Mouse (Mus musculus) hindbrain, postnatal 0 days (tissue): ENCODE data around the gene Xab2. TPM values are rescaled to one million over a fixed set of nuclear protein-coding genes. Genes with fewer than 3 reads are reported as not detected.
A peak's percentile ranks its signal among the peaks of the same experiment; 100 is the strongest.

ENCODE experiments used
- ATAC-seq: fragments of 200-750 bp; cut with Nextera tagmentation; 2 replicates; pipeline ENCODE4 v1.8.0; 2017; ENCODE audit warnings: mild to moderate bottlenecking, moderate TSS enrichment, moderate library complexity
- DNase-seq: peaks from one replicate; pipeline ENCODE4 v3.0.0-alpha.2; 2015; ENCODE audit warnings: low spot score
- H3K27ac ChIP-seq: fragments of 300-500 bp; sonication (generic); 2 replicates; pipeline ENCODE4 v1.5.1; 2014; ENCODE audit warnings: mild to moderate bottlenecking
- H3K27me3 ChIP-seq: fragments of 300-500 bp; sonication (generic); 2 replicates; pipeline ENCODE4 v1.6.1; 2014; ENCODE audit warnings: low read length, mixed read lengths; ENCODE audit not compliant: insufficient read depth
- H3K36me3 ChIP-seq: fragments of 300-500 bp; sonication (generic); 2 replicates; pipeline ENCODE4 v1.6.1; 2014; ENCODE audit warnings: low read length, mixed read lengths; ENCODE audit not compliant: insufficient read depth
- H3K4me1 ChIP-seq: fragments of 300-500 bp; sonication (generic); 2 replicates; pipeline ENCODE4 v1.6.1; 2014; ENCODE audit warnings: antibody characterized with exemption, low read length, mixed read lengths; ENCODE audit not compliant: insufficient read depth
- H3K4me2 ChIP-seq: fragments of 300-500 bp; sonication (generic); 2 replicates; pipeline ENCODE4 v1.6.1; 2014; ENCODE audit warnings: low read depth, mild to moderate bottlenecking, low read length, moderate library complexity, mixed read lengths
- H3K4me3 ChIP-seq: fragments of 300-500 bp; sonication (generic); 2 replicates; pipeline ENCODE4 v1.5.1; 2014; ENCODE audit warnings: low read length
- H3K9ac ChIP-seq: fragments of 300-500 bp; sonication (generic); replicated peaks from 2 replicates; pipeline ENCODE4 v1.6.1; 2014; ENCODE audit warnings: mild to moderate bottlenecking, low read length, moderate library complexity, mixed read lengths
- H3K9me3 ChIP-seq: fragments of 300-500 bp; sonication (generic); 2 replicates; pipeline ENCODE4 v1.6.1; 2016; ENCODE audit warnings: low read length, mixed read lengths
- CTCF ChIP-seq: IDR thresholded peaks from 2 replicates; pipeline ENCODE4 v1.5.1; 2016; ENCODE audit warnings: antibody characterized with exemption, control low read depth, low read depth
- WGBS: fragments of 180-500 bp; shearing (Covaris S2); extraction: QIAGEN DNeasy Blood & Tissue Kit; methylation state at CpG from one replicate; pipeline ENCODE4 v1.1.7; 2014; 5-methylcytosine and 5-hydroxymethylcytosine counted together
- polyA plus RNA-seq: library from polyadenylated mRNA; unstranded; fragments of >200 nt; fragmentation: Nextera tagmentation; extraction: Ambion mirVana; gene quantifications from 2 replicates; pipeline ENCODE4 v1.2.1, GENCODE M21; 2015
- total RNA-seq: library from RNA; depleted of rRNA; stranded (reverse); fragments of >200 nt; gene quantifications from 2 replicates; pipeline ENCODE4 v1.2.3, GENCODE M21; 2014; rRNA removed

Xab2 gene
- total and polyA plus RNA-seq, 2 experiments from 2014 or later = 32.6 to 47.8 TPM

- ATAC-seq = no peak
- TF ChIP-seq CTCF = no peak
- Histone ChIP-seq H3K36me3 (no peaks in the 10 kb centered on the region), H3K4me3 (no peak overlapping the region), H3K27me3 (no peaks in the 10 kb centered on the region), H3K9ac (no peak overlapping the region), H3K4me2 (no peak overlapping the region), H3K4me1 (no peaks in the 10 kb centered on the region), H3K27ac (no peak overlapping the region), H3K9me3 (no peaks in the 10 kb centered on the region)
- DNase-seq = no peak
- WGBS = 87% methylated on average over 9 of the region's 9 CpGs
Observed at GRCm38 (mm10) chr8:3579390-3580364, 41.4 kb downstream of the Xab2 start.

- Histone ChIP-seq H3K36me3 (no peaks in the 10 kb centered on the region), H3K4me3 (no peak overlapping the region), H3K27ac (no peak overlapping the region), H3K9ac (no peak overlapping the region), H3K27me3 (no peaks in the 10 kb centered on the region), H3K4me2 (no peak overlapping the region), H3K4me1 (no peaks in the 10 kb centered on the region), H3K9me3 (no peaks in the 10 kb centered on the region)
- WGBS = 78% methylated on average over 15 of the region's 15 CpGs
- no peak for TF ChIP-seq CTCF
- DNase-seq (no peak), ATAC-seq (no peak)
Observed at GRCm38 (mm10) chr8:3576211-3576960, 44.7 kb downstream of the Xab2 start.

GRCm38 (mm10) chr8:3574546-3574945 lies 46.6 kb downstream of the Xab2 start:
- H3K4me1 ChIP-seq = no peaks in the 10 kb centered on the region
- 89% methylated on average over 3 of the region's 3 CpGs for WGBS
- no peak overlapping the region for H3K9ac ChIP-seq
- no peak overlapping the region for H3K4me2 ChIP-seq
- no peaks in the 10 kb centered on the region for H3K27me3 ChIP-seq
- DNase-seq (no peak), ATAC-seq (no peak)
- H3K4me3 ChIP-seq = no peak overlapping the region
- TF ChIP-seq CTCF = no peak
- H3K27ac ChIP-seq = no peak overlapping the region
- no peaks in the 10 kb centered on the region for H3K36me3 ChIP-seq
- H3K9me3 ChIP-seq = no peaks in the 10 kb centered on the region

- Histone ChIP-seq H3K4me2 (no peak overlapping the region), H3K27me3 (no peaks in the 10 kb centered on the region), H3K36me3 (no peaks in the 10 kb centered on the region), H3K9ac (no peak overlapping the region), H3K9me3 (no peaks in the 10 kb centered on the region), H3K27ac (no peak overlapping the region), H3K4me1 (no peaks in the 10 kb centered on the region), H3K4me3 (no peak overlapping the region)
- ATAC-seq (no peak), DNase-seq (no peak)
- no peak for TF ChIP-seq CTCF
- 90% methylated on average over 5 of the region's 5 CpGs for WGBS
Observed at GRCm38 (mm10) chr8:3569784-3570183, 51.3 kb downstream of the Xab2 start.

GRCm38 (mm10) chr8:3568378-3568777 lies 52.7 kb downstream of the Xab2 start:
- H3K4me1 ChIP-seq = no peaks in the 10 kb centered on the region
- DNase-seq (no peak), ATAC-seq (no peak)
- H3K9me3 ChIP-seq = no peaks in the 10 kb centered on the region
- H3K9ac ChIP-seq = no peak overlapping the region
- no peaks in the 10 kb centered on the region for H3K36me3 ChIP-seq
- WGBS = 6% methylated on average over 7 of the region's 7 CpGs
- H3K4me3 ChIP-seq = no peak overlapping the region
- H3K27ac ChIP-seq = no peak overlapping the region
- H3K27me3 ChIP-seq = no peaks in the 10 kb centered on the region
- no peak for TF ChIP-seq CTCF
- peak overlapping the region; percentile 36; the same call in 1 of the 2 replicates for H3K4me2 ChIP-seq

GRCm38 (mm10) chr8:3567641-3568371 lies 53.3 kb downstream of the Xab2 start, which contains the start of gene C330021F23Rik:
Gene C330021F23Rik, plus strand, starts transcription at chr8:3567990.
- Histone ChIP-seq H3K4me1 (no peaks in the 10 kb centered on the region), H3K9me3 (no peaks in the 10 kb centered on the region), H3K4me3 (no peak within 1 kb of the TSS), H3K27me3 (no peaks in the 10 kb centered on the region), H3K4me2 (peak within 1 kb of the TSS; percentile 36), H3K9ac (no peak within 1 kb of the TSS), H3K27ac (no peak within 1 kb of the TSS), H3K36me3 (no peaks in the 10 kb centered on the region)
- ATAC-seq (no peak), DNase-seq (peak; percentile 14)
- WGBS = 2% methylated on average over 12 of the region's 12 CpGs
- TF ChIP-seq CTCF = no peak

Other genes starting within 250 kb of the Xab2 start
- 45.6 and 50.0 TPM in 2 replicates for gene Arhgef18, start 228.3 kb downstream of the Xab2 start, total RNA-seq
- 5.4 and 5.5 TPM in 2 replicates for gene Arhgef18, start 228.3 kb downstream of the Xab2 start, polyA plus RNA-seq
- 1.5 and 4.9 TPM in 2 replicates for gene Pex11g, start 153.6 kb downstream of the Xab2 start, total RNA-seq
- 2.0 and 2.4 TPM in 2 replicates for gene Pex11g, start 153.6 kb downstream of the Xab2 start, polyA plus RNA-seq
- gene Tex45, start 150.5 kb downstream of the Xab2 start, total RNA-seq = 0.26 TPM in 1 of 2 replicates, not detected in the other
- 0.57 and 0.73 TPM in 2 replicates for gene Tex45, start 150.5 kb downstream of the Xab2 start, polyA plus RNA-seq
- 98.3 and 109 TPM in 2 replicates for gene Zfp358, start 128.2 kb downstream of the Xab2 start, total RNA-seq
- gene Zfp358, start 128.2 kb downstream of the Xab2 start, polyA plus RNA-seq = 46.0 and 49.6 TPM in 2 replicates
- 113 and 140 TPM in 2 replicates for gene Mcoln1, start 120.9 kb downstream of the Xab2 start, total RNA-seq
- 92.4 and 96.8 TPM in 2 replicates for gene Mcoln1, start 120.9 kb downstream of the Xab2 start, polyA plus RNA-seq
- gene Pnpla6, start 105.9 kb downstream of the Xab2 start, total RNA-seq = 55.6 and 82.6 TPM in 2 replicates
- 35.3 and 38.4 TPM in 2 replicates for gene Pnpla6, start 105.9 kb downstream of the Xab2 start, polyA plus RNA-seq
- 0.37 TPM in 1 of 2 replicates, not detected in the other for gene C330021F23Rik, start 53.3 kb downstream of the Xab2 start, total RNA-seq
- gene C330021F23Rik, start 53.3 kb downstream of the Xab2 start, polyA plus RNA-seq = 0.26 and 0.29 TPM in 2 replicates
- 108 and 128 TPM in 2 replicates for gene Camsap3, start 34.0 kb downstream of the Xab2 start, total RNA-seq
- 34.9 and 39.1 TPM in 2 replicates for gene Camsap3, start 34.0 kb downstream of the Xab2 start, polyA plus RNA-seq
- gene Pet100, start 232 bp upstream of the Xab2 start, total RNA-seq = 3.7 and 16.5 TPM in 2 replicates
- 91.3 and 99.6 TPM in 2 replicates for gene Pet100, start 232 bp upstream of the Xab2 start, polyA plus RNA-seq
- 95.0 and 145 TPM in 2 replicates for gene Pcp2, start 4.2 kb upstream of the Xab2 start, total RNA-seq
- gene Pcp2, start 4.2 kb upstream of the Xab2 start, polyA plus RNA-seq = 78.6 and 84.4 TPM in 2 replicates
- gene Stxbp2, start 9.6 kb upstream of the Xab2 start, total RNA-seq = 9.7 and 23.9 TPM in 2 replicates
- gene Stxbp2, start 9.6 kb upstream of the Xab2 start, polyA plus RNA-seq = 32.7 and 38.5 TPM in 2 replicates
- gene Retn, start 34.5 kb upstream of the Xab2 start, total RNA-seq = not detected in 2 replicates
- gene Retn, start 34.5 kb upstream of the Xab2 start, polyA plus RNA-seq = 0.44 and 0.60 TPM in 2 replicates
- not detected in 2 replicates for gene Mcemp1, start 44.4 kb upstream of the Xab2 start, total RNA-seq
- gene Mcemp1, start 44.4 kb upstream of the Xab2 start, polyA plus RNA-seq = 0.09 and 0.23 TPM in 2 replicates
- 21.2 TPM in 1 of 2 replicates, not detected in the other for gene Fcor, start 51.0 kb upstream of the Xab2 start, total RNA-seq
- 27.0 and 27.5 TPM in 2 replicates for gene Fcor, start 51.0 kb upstream of the Xab2 start, polyA plus RNA-seq
- gene Trappc5, start 55.0 kb upstream of the Xab2 start, total RNA-seq = 53.3 and 64.8 TPM in 2 replicates
- gene Trappc5, start 55.0 kb upstream of the Xab2 start, polyA plus RNA-seq = 53.9 and 55.8 TPM in 2 replicates
- not detected in 2 replicates for gene Fcer2a, start 72.9 kb upstream of the Xab2 start, total RNA-seq
- 0.41 and 0.44 TPM in 2 replicates for gene Fcer2a, start 72.9 kb upstream of the Xab2 start, polyA plus RNA-seq
- gene Clec4g, start 99.3 kb upstream of the Xab2 start, total RNA-seq = not detected in 2 replicates
- gene Clec4g, start 99.3 kb upstream of the Xab2 start, polyA plus RNA-seq = not detected in 2 replicates
- gene Cd209a, start 127.7 kb upstream of the Xab2 start, total RNA-seq = not detected in 2 replicates
- 0.29 TPM in 1 of 2 replicates, not detected in the other for gene Cd209a, start 127.7 kb upstream of the Xab2 start, polyA plus RNA-seq
- not detected in 2 replicates for gene Cd209e, start 233.0 kb upstream of the Xab2 start, total RNA-seq
- gene Cd209e, start 233.0 kb upstream of the Xab2 start, polyA plus RNA-seq = not detected in 2 replicates